Mouse (Mus musculus) intestine, embryonic 14.5 days (tissue): Measurements from ENCODE around the gene Creb3l1. TPM values are rescaled to one million over a fixed set of nuclear protein-coding genes. Genes with fewer than 3 reads are reported as not detected.

Source experiments
- ATAC-seq: fragments of 200-750 bp; cut with Nextera tagmentation; replicated peaks from 2 replicates; pipeline ENCODE4 v1.8.0; 2017; ENCODE audit warnings: low read depth, moderate number of reproducible peaks, moderate TSS enrichment, moderate library complexity; ENCODE audit not compliant: low FRiP score, low TSS enrichment
- DNase-seq: peaks from one replicate; pipeline ENCODE4 v3.0.0-alpha.2; 2018; ENCODE audit warnings: low spot score
- H3K27ac ChIP-seq: fragments of 300-500 bp; sonication (generic); 2 replicates; pipeline ENCODE4 v1.5.1; 2014; ENCODE audit warnings: low read depth, mild to moderate bottlenecking, control low read depth
- H3K27me3 ChIP-seq: fragments of 300-500 bp; sonication (generic); replicated peaks from 2 replicates; pipeline ENCODE4 v1.6.1; 2014; ENCODE audit warnings: low read length, control low read depth; ENCODE audit not compliant: control insufficient read depth, insufficient read depth
- H3K36me3 ChIP-seq: fragments of 300-500 bp; sonication (generic); 2 replicates; pipeline ENCODE4 v1.6.1; 2014; ENCODE audit warnings: low read length, control low read depth; ENCODE audit not compliant: control insufficient read depth, insufficient read depth
- H3K4me1 ChIP-seq: fragments of 300-500 bp; sonication (generic); replicated peaks from 2 replicates; pipeline ENCODE4 v1.6.1; 2014; ENCODE audit warnings: low read length, control low read depth, mixed read lengths; ENCODE audit not compliant: control insufficient read depth, insufficient read depth
- H3K4me2 ChIP-seq: fragments of 300-500 bp; sonication (generic); 2 replicates; pipeline ENCODE4 v1.6.1; 2014; ENCODE audit warnings: low read length
- H3K4me3 ChIP-seq: fragments of 300-500 bp; sonication (generic); 2 replicates; pipeline ENCODE4 v1.5.1; 2014; ENCODE audit warnings: low read depth, low read length, control low read depth, mixed read lengths
- H3K9ac ChIP-seq: fragments of 300-500 bp; sonication (generic); 2 replicates; pipeline ENCODE4 v1.6.1; 2014; ENCODE audit warnings: mild to moderate bottlenecking, low read length
- H3K9me3 ChIP-seq: fragments of 300-500 bp; sonication (generic); 2 replicates; pipeline ENCODE4 v1.6.1; 2016; ENCODE audit warnings: low read length, control low read depth; ENCODE audit not compliant: control insufficient read depth
- WGBS: fragments of 180-500 bp; shearing (Covaris S2); extraction: QIAGEN DNeasy Blood & Tissue Kit; methylation state at CpG from one replicate; pipeline ENCODE4 v1.1.7; 2014; 5-methylcytosine and 5-hydroxymethylcytosine counted together
- polyA plus RNA-seq: library from polyadenylated mRNA; unstranded; fragments of >200 nt; fragmentation: Nextera tagmentation; extraction: Ambion mirVana; gene quantifications from 2 replicates; pipeline ENCODE4 v1.2.1, GENCODE M21; 2014

Creb3l1 gene
- polyA plus RNA-seq, 1 experiment from 2014 or later: 24.1 TPM

- Histone ChIP-seq H3K36me3 (no peaks in the 10 kb centered on the region), H3K27ac (no peak overlapping the region), H3K27me3 (no peaks in the 10 kb centered on the region), H3K4me2 (no peak overlapping the region), H3K9me3 (no peaks in the 10 kb centered on the region), H3K4me1 (peaks cover 59% of the 10 kb centered on the region), H3K4me3 (no peak overlapping the region), H3K9ac (no peak overlapping the region)
- WGBS: 90% methylated on average over 5 of the region's 5 CpGs
- ATAC-seq (no peak), DNase-seq (no peak)
Measured at GRCm38 (mm10) chr2:91960459-91960858, 63.8 kb downstream of the Creb3l1 start.

GRCm38 (mm10) chr2:91959544-91960410 lies 64.5 kb downstream of the Creb3l1 start:
- H3K4me1 ChIP-seq: peaks cover 59% of the 10 kb centered on the region

GRCm38 (mm10) chr2:91958701-91959457 lies 65.4 kb downstream of the Creb3l1 start:
- Histone ChIP-seq H3K27ac (no peak overlapping the region), H3K4me3 (no peak overlapping the region), H3K4me1 (peaks cover 64% of the 10 kb centered on the region), H3K4me2 (no peak overlapping the region), H3K27me3 (no peaks in the 10 kb centered on the region), H3K9me3 (no peaks in the 10 kb centered on the region), H3K9ac (no peak overlapping the region), H3K36me3 (no peaks in the 10 kb centered on the region)
- DNase-seq (no peak), ATAC-seq (no peak)
- 43% methylated on average over 10 of the region's 10 CpGs for WGBS

More at GRCm38 (mm10) chr2:91959544-91960410, 64.5 kb downstream of the Creb3l1 start:
- Histone ChIP-seq H3K27me3 (no peaks in the 10 kb centered on the region), H3K4me3 (no peak overlapping the region), H3K4me2 (no peak overlapping the region), H3K36me3 (no peaks in the 10 kb centered on the region), H3K27ac (no peak overlapping the region), H3K9me3 (no peaks in the 10 kb centered on the region), H3K9ac (no peak overlapping the region)
- WGBS: 77% methylated on average over 11 of the region's 11 CpGs
- no peak for DNase-seq
- no peak for ATAC-seq

GRCm38 (mm10) chr2:91958049-91958448 lies 66.3 kb downstream of the Creb3l1 start:
- H3K4me2 ChIP-seq: no peak overlapping the region
- ATAC-seq (no peak), DNase-seq (no peak)
- H3K9ac ChIP-seq: no peak overlapping the region
- H3K9me3 ChIP-seq: no peaks in the 10 kb centered on the region
- H3K36me3 ChIP-seq: no peaks in the 10 kb centered on the region
- peaks cover 67% of the 10 kb centered on the region for H3K4me1 ChIP-seq
- H3K4me3 ChIP-seq: no peak overlapping the region
- H3K27ac ChIP-seq: no peak overlapping the region
- H3K27me3 ChIP-seq: no peaks in the 10 kb centered on the region
- 81% methylated on average over 8 of the region's 8 CpGs for WGBS

GRCm38 (mm10) chr2:91957096-91957495 lies 67.2 kb downstream of the Creb3l1 start:
- Histone ChIP-seq H3K36me3 (no peaks in the 10 kb centered on the region), H3K9ac (no peak overlapping the region), H3K4me3 (no peak overlapping the region), H3K27ac (peak overlapping the region; percentile 27; the same call in 1 of the 2 replicates), H3K9me3 (no peaks in the 10 kb centered on the region), H3K27me3 (no peaks in the 10 kb centered on the region), H3K4me2 (no peak overlapping the region), H3K4me1 (peaks cover 60% of the 10 kb centered on the region)
- DNase-seq: no peak
- 19% methylated on average over 4 of the region's 4 CpGs for WGBS
- ATAC-seq: peak; percentile 55

- WGBS: 90% methylated on average over 6 of the region's 6 CpGs
- H3K27ac ChIP-seq: no peak overlapping the region
Measured at GRCm38 (mm10) chr2:91955875-91956274, 68.4 kb downstream of the Creb3l1 start.

GRCm38 (mm10) chr2:91955121-91955591 lies 69.1 kb downstream of the Creb3l1 start:
- no peak for ATAC-seq
- DNase-seq: no peak

More at GRCm38 (mm10) chr2:91955875-91956274, 68.4 kb downstream of the Creb3l1 start:
- Histone ChIP-seq H3K9me3 (no peaks in the 10 kb centered on the region), H3K36me3 (no peaks in the 10 kb centered on the region), H3K4me3 (no peak overlapping the region), H3K27me3 (no peaks in the 10 kb centered on the region), H3K4me1 (peaks cover 49% of the 10 kb centered on the region), H3K9ac (no peak overlapping the region), H3K4me2 (no peak overlapping the region)
- DNase-seq (no peak), ATAC-seq (no peak)

GRCm38 (mm10) chr2:91953825-91954224 lies 70.5 kb downstream of the Creb3l1 start:
- H3K4me2 ChIP-seq: no peak overlapping the region
- ATAC-seq (no peak), DNase-seq (no peak)
- no peak overlapping the region for H3K4me3 ChIP-seq
- H3K9ac ChIP-seq: no peak overlapping the region
- no peaks in the 10 kb centered on the region for H3K36me3 ChIP-seq
- WGBS: 5% methylated on average over 5 of the region's 5 CpGs
- H3K27me3 ChIP-seq: no peaks in the 10 kb centered on the region
- H3K27ac ChIP-seq: peak overlapping the region; percentile 22; the same call in 1 of the 2 replicates
- H3K9me3 ChIP-seq: no peaks in the 10 kb centered on the region
- peaks cover 57% of the 10 kb centered on the region for H3K4me1 ChIP-seq

More at GRCm38 (mm10) chr2:91955121-91955591, 69.1 kb downstream of the Creb3l1 start:
- H3K27me3 ChIP-seq: no peaks in the 10 kb centered on the region
- no peaks in the 10 kb centered on the region for H3K36me3 ChIP-seq
- peaks cover 53% of the 10 kb centered on the region for H3K4me1 ChIP-seq
- no peak overlapping the region for H3K4me3 ChIP-seq
- no peak overlapping the region for H3K4me2 ChIP-seq
- WGBS: 70% methylated on average over 4 of the region's 4 CpGs
- no peaks in the 10 kb centered on the region for H3K9me3 ChIP-seq
- no peak overlapping the region for H3K9ac ChIP-seq
- H3K27ac ChIP-seq: no peak overlapping the region
